Mouse (Mus musculus) G1E (cell line): Measurements from ENCODE around the gene Gipc1. TPM values are rescaled to one million over a fixed set of nuclear protein-coding genes. Genes with fewer than 3 reads are reported as not detected.

ENCODE experiments used
- ATAC-seq: 2 replicates; pipeline ENCODE4 v1.8.0; 2016; ENCODE audit warnings: mild to moderate bottlenecking; ENCODE audit not compliant: insufficient number of reproducible peaks, poor library complexity, low FRiP score, severe bottlenecking; ENCODE audit errors: extremely low read depth
- DNase-seq: peaks from one replicate; pipeline ENCODE4 v3.0.0; 2012; ENCODE audit warnings: low spot score
- H3K27me3 ChIP-seq: 2 replicates; pipeline ENCODE4 v1.6.1; 2012; ENCODE audit warnings: mild to moderate bottlenecking, low read length, inconsistent platforms; ENCODE audit not compliant: insufficient read depth
- H3K36me3 ChIP-seq: replicated peaks from 2 replicates; pipeline ENCODE3; 2012; ENCODE audit warnings: mild to moderate bottlenecking, inconsistent platforms
- H3K4me1 ChIP-seq: 2 replicates; pipeline ENCODE4 v1.6.1; 2012; ENCODE audit warnings: low read depth, low read length, inconsistent platforms, mixed read lengths; ENCODE audit not compliant: insufficient read depth
- H3K4me3 ChIP-seq: 2 replicates; pipeline ENCODE4 v1.5.1; 2012; ENCODE audit warnings: low read depth, mild to moderate bottlenecking, inconsistent platforms, low read length, moderate library complexity, mixed read lengths
- H3K9me3 ChIP-seq: replicated peaks from 2 replicates; pipeline ENCODE4 v1.6.1; 2012; ENCODE audit warnings: inconsistent platforms
- CTCF ChIP-seq: IDR thresholded peaks from 2 replicates; pipeline ENCODE4 v1.5.1; 2012; ENCODE audit warnings: low read depth, low read length, inconsistent platforms, mixed read lengths
- GATA1 ChIP-seq: IDR thresholded peaks from 2 replicates; pipeline ENCODE4 v1.6.1; 2012; ENCODE audit warnings: borderline replicate concordance, low read length, inconsistent platforms, mixed read lengths
- GATA2 ChIP-seq: IDR thresholded peaks from 2 replicates; pipeline ENCODE4 v1.6.1; 2012; ENCODE audit warnings: low read depth, low read length, inconsistent platforms, borderline replicate concordance
- POLR2AphosphoS5 ChIP-seq: IDR thresholded peaks from 2 replicates; pipeline ENCODE4 v1.6.1; 2012; ENCODE audit warnings: low read depth, low read length, inconsistent platforms; ENCODE audit not compliant: insufficient replicate concordance
- TAL1 ChIP-seq: conservative IDR thresholded peaks from 2 replicates; pipeline ENCODE4 v1.6.1; 2012; ENCODE audit warnings: low read depth, low read length, inconsistent platforms, mixed read lengths
- polyA plus RNA-seq: library from polyadenylated mRNA; stranded (reverse); fragments of >175 nt; gene quantifications from 2 replicates; pipeline ENCODE4 v1.2.3, GENCODE M21; 2012
- total RNA-seq, 2 experiments: library from RNA; stranded (forward) in 1 of 2; stranded (reverse) in 1 of 2; fragments of 200-1000 nt in 1 of 2; fragments of >200 nt in 1 of 2; fragmentation: Nextera tagmentation in 1 of 2; gene quantifications; 2 replicates each; pipeline ENCODE4 v1.2.3; 2014 to 2017

The Gipc1 gene
- total and polyA plus RNA-seq, 3 experiments, result 25.3 to 65.3 (median 37.7) TPM

DNA sequence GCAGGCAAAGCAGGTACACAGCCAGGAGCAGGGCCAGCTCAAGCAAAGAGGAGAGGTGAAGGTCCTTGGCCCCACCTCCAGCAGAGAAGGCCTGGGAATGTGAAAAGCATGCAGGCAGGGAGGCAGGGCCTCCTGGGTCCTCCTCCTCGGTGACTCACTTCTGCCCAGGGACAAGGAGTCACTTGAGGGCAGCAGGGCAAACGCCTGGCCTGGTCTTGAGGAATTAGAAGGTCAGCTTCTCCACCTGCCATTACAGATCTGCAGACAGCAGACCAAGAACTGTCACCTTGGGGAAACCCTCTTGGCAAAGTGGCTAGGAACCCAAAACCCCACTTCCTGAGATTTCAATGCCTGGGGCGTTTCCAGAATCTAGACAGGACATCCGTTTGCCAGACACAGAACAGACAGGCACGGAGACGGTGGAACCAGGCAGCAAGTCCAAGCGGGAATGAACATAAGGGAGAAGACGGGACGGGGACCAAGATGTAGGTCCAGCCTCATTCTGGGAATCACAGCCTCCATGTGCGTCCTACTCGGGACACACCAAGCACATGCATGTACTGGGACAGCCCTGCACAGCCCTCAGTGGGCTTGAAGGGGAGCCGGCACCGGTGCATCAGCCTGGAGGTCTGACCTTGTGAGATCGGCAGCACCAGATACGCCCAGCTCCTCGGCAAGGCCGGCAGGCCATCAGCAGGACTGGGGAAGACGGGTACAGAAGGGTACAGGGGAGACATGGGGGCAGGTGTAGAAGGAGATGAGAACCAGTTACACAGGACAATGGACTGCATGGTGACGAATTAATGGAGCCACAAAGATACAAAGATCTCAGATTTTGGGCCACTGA, 45.1 kb downstream of the Gipc1 start:
- Histone ChIP-seq H3K9me3 (peaks cover 3% of the 10 kb centered on the region; the same call in 1 of the 2 replicates), H3K4me1 (peaks cover 79% of the 10 kb centered on the region), H3K36me3 (peaks cover 52% of the 10 kb centered on the region), H3K27me3 (no peaks in the 10 kb centered on the region), H3K4me3 (peak overlapping the region; percentile 92)
- DNase-seq, result no peak
- ATAC-seq, result no peak
- TF ChIP-seq TAL1 (no peak), POLR2AphosphoS5 (no peak), GATA1 (no peak), GATA2 (no peak), CTCF (no peak)

DNA sequence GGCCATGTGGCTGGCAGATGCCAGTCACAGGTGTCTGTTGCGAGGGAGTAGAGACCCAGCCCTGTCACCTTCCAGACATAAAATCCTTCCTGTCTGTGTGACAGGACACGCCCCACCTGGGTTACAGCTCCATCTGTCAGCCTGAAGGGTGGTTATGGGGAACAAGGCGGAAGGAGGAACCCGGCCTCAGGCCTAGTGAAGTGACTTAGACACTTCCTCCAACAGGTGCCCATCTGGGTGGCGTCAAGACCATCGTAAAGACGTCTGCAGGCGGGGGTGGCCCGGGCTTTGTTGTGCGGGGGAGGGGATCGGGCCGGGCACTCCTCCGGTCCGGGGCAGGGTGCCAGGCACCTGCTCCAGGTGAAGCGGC, 45.8 kb downstream of the Gipc1 start:
- Histone ChIP-seq H3K36me3 (peaks cover 46% of the 10 kb centered on the region), H3K27me3 (no peaks in the 10 kb centered on the region), H3K4me1 (peaks cover 72% of the 10 kb centered on the region), H3K9me3 (peaks cover 3% of the 10 kb centered on the region; the same call in 1 of the 2 replicates), H3K4me3 (peak overlapping the region; percentile 92)
- ATAC-seq (0 out of 2 replicates have a peak, but pooled peaks have one; percentile 42), DNase-seq (peak; percentile 77)
- no peak for TF ChIP-seq GATA2

DNA sequence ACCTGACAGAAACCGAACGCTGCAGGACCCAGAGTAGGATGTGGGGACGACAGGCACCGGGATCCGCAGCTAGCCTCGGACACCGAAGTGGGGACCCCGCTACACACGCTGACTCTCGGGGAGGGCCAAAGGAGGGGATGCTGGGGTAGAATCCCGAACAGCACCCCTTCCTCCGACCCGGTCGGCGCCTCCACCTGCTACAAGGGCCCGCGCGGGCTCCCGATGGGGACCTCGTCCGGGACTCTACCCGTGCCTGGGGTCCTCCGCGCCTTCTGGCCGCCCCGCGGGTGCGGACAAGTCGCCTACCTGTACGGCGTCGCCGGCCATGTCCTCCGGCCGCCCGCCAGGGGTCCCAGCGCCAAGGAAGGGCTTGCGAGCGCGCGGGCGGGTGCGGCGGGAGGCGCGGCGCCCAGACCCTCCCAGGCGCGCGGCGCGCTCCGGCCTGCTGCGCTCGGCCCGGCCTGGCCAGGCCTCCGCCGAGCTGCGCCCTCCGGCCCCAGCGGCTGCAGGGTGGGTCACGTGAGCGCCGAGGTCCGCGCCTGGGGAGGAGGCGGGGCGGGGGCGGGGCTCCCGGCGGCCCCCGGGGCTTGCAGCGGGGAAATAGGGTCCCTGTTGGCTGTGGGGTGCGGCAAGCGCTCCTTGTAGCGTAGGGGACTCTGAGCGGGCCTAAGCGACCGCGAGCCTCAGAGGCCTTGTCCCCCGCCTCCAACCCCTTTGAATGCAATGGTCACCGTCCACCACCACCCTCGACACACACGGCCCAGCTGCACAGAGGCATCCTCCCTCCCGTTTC, 46.4 kb downstream of the Gipc1 start, which contains the start of gene Pkn1:
Gene Pkn1, minus strand, starts transcription at position 519 of the 793 bp plus-strand sequence.
- ATAC-seq (peak; percentile 22), DNase-seq (peak; percentile 95)
- H3K9me3 ChIP-seq, result peaks cover 3% of the 10 kb centered on the region; the same call in 1 of the 2 replicates
- peaks cover 66% of the 10 kb centered on the region for H3K4me1 ChIP-seq
- peak within 1 kb of the TSS; percentile 92 for H3K4me3 ChIP-seq
- TF ChIP-seq CTCF, result no peak
- TF ChIP-seq POLR2AphosphoS5, result no peak
- no peak for TF ChIP-seq TAL1
- H3K36me3 ChIP-seq, result peaks cover 40% of the 10 kb centered on the region
- no peaks in the 10 kb centered on the region for H3K27me3 ChIP-seq

DNA sequence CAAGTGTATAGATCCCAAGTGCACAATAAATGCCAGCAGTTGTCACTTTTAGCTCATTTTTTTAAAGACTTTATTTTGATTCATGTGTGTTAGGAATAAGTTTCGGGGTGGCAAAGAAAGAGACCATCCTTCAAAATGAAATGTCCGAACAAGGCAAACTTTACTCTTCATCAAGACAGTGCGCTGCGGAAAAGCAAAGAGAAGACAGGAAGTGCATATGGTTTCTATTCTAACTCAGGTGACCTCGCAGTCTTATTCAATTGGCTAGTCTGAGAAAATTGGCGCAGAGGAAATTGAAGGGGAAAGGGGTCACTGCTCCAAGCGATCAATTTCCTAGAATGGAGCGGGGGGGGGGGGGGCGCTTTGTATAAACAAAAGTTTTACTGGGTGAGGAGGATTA, 47.1 kb downstream of the Gipc1 start:
- Histone ChIP-seq H3K9me3 (peaks cover 3% of the 10 kb centered on the region; the same call in 1 of the 2 replicates), H3K4me3 (peak overlapping the region; percentile 92), H3K36me3 (peaks cover 33% of the 10 kb centered on the region), H3K27me3 (no peaks in the 10 kb centered on the region; the same call in 1 of the 2 replicates), H3K4me1 (peaks cover 59% of the 10 kb centered on the region)
- DNase-seq, result peak; percentile 22
- TF ChIP-seq GATA2 (no peak), TAL1 (no peak), GATA1 (no peak), CTCF (no peak), POLR2AphosphoS5 (no peak)
- 0 out of 2 replicates have a peak, but pooled peaks have one; percentile 32 for ATAC-seq

DNA sequence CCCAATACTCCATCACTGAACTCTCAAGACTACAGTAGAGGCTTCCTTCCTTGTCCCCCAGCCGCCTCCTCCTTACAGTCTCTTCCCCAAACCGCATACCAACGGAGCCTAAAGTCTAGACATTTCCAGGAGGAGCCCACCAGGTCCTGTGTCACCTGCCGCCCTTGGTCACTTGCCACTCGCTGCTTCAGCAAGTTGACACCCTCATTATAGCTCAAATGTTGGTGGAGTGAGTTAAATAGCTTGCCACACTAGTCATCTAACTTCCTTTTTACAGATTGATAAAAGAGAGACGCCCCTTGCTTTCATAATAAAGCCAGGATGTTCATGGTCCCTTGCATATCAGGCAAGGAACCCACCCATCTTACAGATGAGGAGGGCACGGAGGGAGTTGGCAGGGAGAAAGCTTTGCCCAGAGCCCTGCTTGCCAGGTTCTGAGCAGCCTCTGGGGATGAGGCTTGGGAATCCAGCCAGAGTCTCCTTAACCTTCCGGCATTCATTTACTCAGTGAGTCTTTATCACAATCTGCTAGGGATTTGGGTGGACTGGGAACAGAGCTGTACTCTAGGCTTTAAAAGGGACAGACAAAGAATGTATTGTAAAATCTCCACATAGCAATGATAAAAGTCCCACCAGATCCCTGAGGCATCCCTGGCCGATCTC, 48.1 kb downstream of the Gipc1 start:
- H3K27me3 ChIP-seq, result no peaks in the 10 kb centered on the region; the same call in 1 of the 2 replicates
- peaks cover 49% of the 10 kb centered on the region for H3K4me1 ChIP-seq
- TF ChIP-seq GATA2, result no peak
- TF ChIP-seq GATA1, result no peak
- no peak for TF ChIP-seq TAL1
- TF ChIP-seq POLR2AphosphoS5, result no peak
- TF ChIP-seq CTCF, result no peak
- DNase-seq, result no peak
- ATAC-seq, result no peak
- H3K36me3 ChIP-seq, result peaks cover 24% of the 10 kb centered on the region
- peak overlapping the region; percentile 4; the same call in 1 of the 2 replicates for H3K4me3 ChIP-seq
- H3K9me3 ChIP-seq, result peaks cover 3% of the 10 kb centered on the region; the same call in 1 of the 2 replicates

DNA sequence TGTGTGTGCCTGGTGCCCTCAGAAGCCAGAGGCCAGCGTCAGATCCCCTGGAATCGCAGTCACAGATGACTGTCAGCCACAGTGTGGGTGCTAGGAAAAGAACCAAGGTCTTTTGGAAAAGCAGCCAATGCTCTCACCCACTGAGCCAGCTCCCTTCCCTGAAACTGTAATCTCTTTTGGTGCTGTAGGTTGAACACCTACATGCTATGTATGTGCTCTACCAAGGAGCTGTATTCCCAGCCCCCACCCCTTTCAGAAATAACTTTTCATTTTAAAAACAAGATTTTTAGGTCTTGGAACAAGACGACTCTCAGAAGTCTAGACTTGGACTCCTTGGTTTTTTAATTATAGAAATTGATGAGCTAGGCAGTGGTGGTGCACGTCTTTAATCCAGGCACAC, 50.9 kb downstream of the Gipc1 start:
- no peak overlapping the region for H3K4me3 ChIP-seq
- no peaks in the 10 kb centered on the region for H3K36me3 ChIP-seq
- peaks cover 10% of the 10 kb centered on the region for H3K27me3 ChIP-seq
- ATAC-seq, result no peak
- TF ChIP-seq GATA2, result no peak
- peaks cover 3% of the 10 kb centered on the region; the same call in 1 of the 2 replicates for H3K9me3 ChIP-seq
- peaks cover 27% of the 10 kb centered on the region for H3K4me1 ChIP-seq
- no peak for DNase-seq
